Mouse (Mus musculus) small intestine, adult 2 months (tissue): ENCODE measurements around the gene Krt14.

Experiments used
- CTCF ChIP-seq: fragments of 200-500 bp; IDR thresholded peaks from 2 replicates; pipeline ENCODE4 v1.5.1; 2012; ENCODE audit warnings: low read depth, mild to moderate bottlenecking, control low read depth, inconsistent platforms, low read length, moderate library complexity, mixed read lengths; ENCODE audit not compliant: insufficient replicate concordance, insufficient read length; ENCODE audit errors: extremely low read depth
- POLR2A ChIP-seq: fragments of 200-500 bp; IDR thresholded peaks from 2 replicates; pipeline ENCODE4 v1.6.1; 2012; ENCODE audit warnings: low read depth, mild to moderate bottlenecking, control low read depth, inconsistent platforms, low read length, moderate library complexity

DNA sequence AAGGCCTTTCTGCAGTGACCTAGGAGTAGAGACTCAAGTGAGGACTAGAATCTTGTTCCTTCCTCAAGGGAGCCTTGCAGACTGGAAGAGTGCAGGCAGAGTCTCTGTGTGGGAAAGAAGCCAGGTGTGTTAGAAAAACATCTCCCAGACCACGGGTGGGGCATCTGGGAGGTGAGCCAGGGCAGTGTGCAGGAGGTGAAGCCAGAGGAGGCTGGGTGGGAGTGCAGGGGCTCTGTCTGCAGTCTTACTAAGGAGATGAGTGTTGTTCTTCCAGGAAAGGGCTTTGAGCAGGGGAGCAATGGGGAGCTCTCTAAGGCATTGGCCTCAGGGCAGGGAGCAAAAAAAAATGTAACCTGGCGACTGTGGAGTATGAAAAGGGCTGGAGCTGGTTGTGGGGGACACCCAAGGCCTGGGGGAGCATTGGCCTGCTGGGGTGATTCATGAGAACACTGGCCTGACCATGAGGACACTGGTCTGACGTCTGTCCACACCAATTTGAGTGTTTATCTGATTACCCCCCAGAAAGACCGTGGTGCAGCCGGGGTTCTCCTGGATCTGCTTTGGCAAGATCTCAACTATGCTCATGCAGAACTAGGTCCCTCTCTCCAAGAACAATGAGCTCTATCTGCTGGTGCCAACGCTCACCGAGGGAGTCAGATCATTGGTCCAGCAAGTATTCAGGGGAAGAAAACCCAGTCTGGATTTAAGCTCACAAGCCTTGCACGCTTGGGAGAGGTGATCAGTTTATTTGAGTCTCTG lies 51.7 kb downstream of the Krt14 start:
- no peak for TF ChIP-seq CTCF
- no peak; the same call in 1 of the 2 replicates for TF ChIP-seq POLR2A
